Mouse (Mus musculus): ENCODE data around the gene Scrg1. TPM values are rescaled to one million over a fixed set of nuclear protein-coding genes. Genes with fewer than 3 reads are reported as not detected.
"Not testable (repeated sequence)": the region's sequence is repeated elsewhere in the genome, so short reads cannot be mapped to it uniquely, and the experiment has no call there.

Scrg1 gene
- polyA plus RNA-seq, 1 experiment from 2014 or later: 10.9 TPM

- H3K27ac ChIP-seq (ENCODE audit: low read depth, low read length): no peak overlapping the region
- ATAC-seq (ENCODE audit: low read depth): no peak
- no peaks in the 10 kb centered on the region for H3K36me3 ChIP-seq (ENCODE audit: control insufficient read depth, insufficient read depth, low read length)
- no peaks in the 10 kb centered on the region for H3K9me3 ChIP-seq (ENCODE audit: control insufficient read depth, low read length)
- WGBS: 83% methylated on average over 4 of the region's 4 CpGs
- H3K4me3 ChIP-seq (ENCODE audit: low read depth, low read length): no peak overlapping the region
- no peak overlapping the region for H3K9ac ChIP-seq (replicated peaks; ENCODE audit: low read depth, low read length)
- H3K4me1 ChIP-seq (ENCODE audit: control insufficient read depth, insufficient read depth, low read length): no peaks in the 10 kb centered on the region
- no peak overlapping the region for H3K4me2 ChIP-seq (ENCODE audit: low read depth, low read length)
- no peaks in the 10 kb centered on the region for H3K27me3 ChIP-seq (ENCODE audit: control insufficient read depth, insufficient read depth, low read length)
Observed at GRCm38 (mm10) chr8:57443289-57443688, 12.4 kb upstream of the Scrg1 start.

- H3K9me3 ChIP-seq (ENCODE audit: control insufficient read depth, low read length); H3K36me3 ChIP-seq (ENCODE audit: control insufficient read depth, insufficient read depth, low read length); H3K4me1 ChIP-seq (ENCODE audit: control insufficient read depth, insufficient read depth, low read length); H3K4me2 ChIP-seq (ENCODE audit: low read depth, low read length); H3K4me3 ChIP-seq (ENCODE audit: low read depth, low read length); ATAC-seq (ENCODE audit: low read depth); H3K27ac ChIP-seq (ENCODE audit: low read depth, low read length); H3K27me3 ChIP-seq (ENCODE audit: control insufficient read depth, insufficient read depth, low read length); H3K9ac ChIP-seq (replicated peaks; ENCODE audit: low read depth, low read length): not testable (repeated sequence)
- WGBS: 93% methylated on average over 4 of the region's 5 CpGs
Observed at GRCm38 (mm10) chr8:57445901-57446300, 9.8 kb upstream of the Scrg1 start.

- no peak overlapping the region for H3K9ac ChIP-seq (replicated peaks; ENCODE audit: low read depth, low read length)
- H3K9me3 ChIP-seq (ENCODE audit: control insufficient read depth, low read length): no peaks in the 10 kb centered on the region
- no peak overlapping the region for H3K4me2 ChIP-seq (ENCODE audit: low read depth, low read length)
- H3K27me3 ChIP-seq (ENCODE audit: control insufficient read depth, insufficient read depth, low read length): no peaks in the 10 kb centered on the region
- no peak overlapping the region for H3K27ac ChIP-seq (ENCODE audit: low read depth, low read length)
- WGBS: 77% methylated on average over 7 of the region's 7 CpGs
- no peaks in the 10 kb centered on the region for H3K4me1 ChIP-seq (ENCODE audit: control insufficient read depth, insufficient read depth, low read length)
- H3K36me3 ChIP-seq (ENCODE audit: control insufficient read depth, insufficient read depth, low read length): no peaks in the 10 kb centered on the region
- H3K4me3 ChIP-seq (ENCODE audit: low read depth, low read length): no peak overlapping the region
- no peak for ATAC-seq (ENCODE audit: low read depth)
Observed at GRCm38 (mm10) chr8:57450726-57451125, 5.0 kb upstream of the Scrg1 start.

- Histone ChIP-seq H3K9me3 (ENCODE audit: control insufficient read depth, low read length) (no peaks in the 10 kb centered on the region), H3K4me2 (ENCODE audit: low read depth, low read length) (no peak overlapping the region), H3K27me3 (ENCODE audit: control insufficient read depth, insufficient read depth, low read length) (no peaks in the 10 kb centered on the region), H3K4me3 (ENCODE audit: low read depth, low read length) (no peak overlapping the region), H3K27ac (ENCODE audit: low read depth, low read length) (no peak overlapping the region), H3K36me3 (ENCODE audit: control insufficient read depth, insufficient read depth, low read length) (no peaks in the 10 kb centered on the region), H3K4me1 (ENCODE audit: control insufficient read depth, insufficient read depth, low read length) (no peaks in the 10 kb centered on the region), H3K9ac (replicated peaks; ENCODE audit: low read depth, low read length) (no peak overlapping the region)
- no peak for ATAC-seq (ENCODE audit: low read depth)
- 96% methylated on average over 4 of the region's 4 CpGs for WGBS
Observed at GRCm38 (mm10) chr8:57451896-57452295, 3.8 kb upstream of the Scrg1 start.

GRCm38 (mm10) chr8:57453361-57453760 is 2.4 kb upstream of the Scrg1 start:
- H3K27me3 ChIP-seq (ENCODE audit: control insufficient read depth, insufficient read depth, low read length): no peaks in the 10 kb centered on the region
- 92% methylated on average over 2 of the region's 2 CpGs for WGBS
- no peak overlapping the region for H3K4me2 ChIP-seq (ENCODE audit: low read depth, low read length)
- ATAC-seq (ENCODE audit: low read depth): no peak
- no peaks in the 10 kb centered on the region for H3K4me1 ChIP-seq (ENCODE audit: control insufficient read depth, insufficient read depth, low read length)
- no peak overlapping the region for H3K27ac ChIP-seq (ENCODE audit: low read depth, low read length)
- H3K9ac ChIP-seq (replicated peaks; ENCODE audit: low read depth, low read length): no peak overlapping the region
- H3K36me3 ChIP-seq (ENCODE audit: control insufficient read depth, insufficient read depth, low read length): no peaks in the 10 kb centered on the region
- no peak overlapping the region for H3K4me3 ChIP-seq (ENCODE audit: low read depth, low read length)
- no peaks in the 10 kb centered on the region for H3K9me3 ChIP-seq (ENCODE audit: control insufficient read depth, low read length)

GRCm38 (mm10) chr8:57457152-57457551 is 1.4 kb downstream of the Scrg1 start:
- no peak overlapping the region for H3K27ac ChIP-seq (ENCODE audit: low read depth, low read length)
- H3K9ac ChIP-seq (replicated peaks; ENCODE audit: low read depth, low read length): no peak overlapping the region
- no peak for ATAC-seq (ENCODE audit: low read depth)
- H3K4me3 ChIP-seq (ENCODE audit: low read depth, low read length): no peak overlapping the region
- no peaks in the 10 kb centered on the region for H3K4me1 ChIP-seq (ENCODE audit: control insufficient read depth, insufficient read depth, low read length)
- no peak overlapping the region for H3K4me2 ChIP-seq (ENCODE audit: low read depth, low read length)
- H3K9me3 ChIP-seq (ENCODE audit: control insufficient read depth, low read length): no peaks in the 10 kb centered on the region
- H3K36me3 ChIP-seq (ENCODE audit: control insufficient read depth, insufficient read depth, low read length): no peaks in the 10 kb centered on the region
- 87% methylated on average over 6 of the region's 6 CpGs for WGBS
- H3K27me3 ChIP-seq (ENCODE audit: control insufficient read depth, insufficient read depth, low read length): no peaks in the 10 kb centered on the region

GRCm38 (mm10) chr8:57457942-57458341 is 2.2 kb downstream of the Scrg1 start:
- no peak overlapping the region for H3K4me2 ChIP-seq (ENCODE audit: low read depth, low read length)
- H3K9ac ChIP-seq (replicated peaks; ENCODE audit: low read depth, low read length): no peak overlapping the region
- WGBS: 76% methylated on average over 3 of the region's 3 CpGs
- no peaks in the 10 kb centered on the region for H3K4me1 ChIP-seq (ENCODE audit: control insufficient read depth, insufficient read depth, low read length)
- no peak overlapping the region for H3K27ac ChIP-seq (ENCODE audit: low read depth, low read length)
- H3K4me3 ChIP-seq (ENCODE audit: low read depth, low read length): no peak overlapping the region
- no peaks in the 10 kb centered on the region for H3K36me3 ChIP-seq (ENCODE audit: control insufficient read depth, insufficient read depth, low read length)
- no peak for ATAC-seq (ENCODE audit: low read depth)
- no peaks in the 10 kb centered on the region for H3K9me3 ChIP-seq (ENCODE audit: control insufficient read depth, low read length)
- H3K27me3 ChIP-seq (ENCODE audit: control insufficient read depth, insufficient read depth, low read length): no peaks in the 10 kb centered on the region

- no peak overlapping the region for H3K4me2 ChIP-seq (ENCODE audit: low read depth, low read length)
Observed at GRCm38 (mm10) chr8:57462839-57463238, 7.1 kb downstream of the Scrg1 start.

GRCm38 (mm10) chr8:57463757-57464156 is 8.0 kb downstream of the Scrg1 start:
- Histone ChIP-seq H3K27me3 (ENCODE audit: control insufficient read depth, insufficient read depth, low read length) (no peaks in the 10 kb centered on the region), H3K27ac (ENCODE audit: low read depth, low read length) (no peak overlapping the region), H3K36me3 (ENCODE audit: control insufficient read depth, insufficient read depth, low read length) (no peaks in the 10 kb centered on the region), H3K9me3 (ENCODE audit: control insufficient read depth, low read length) (no peaks in the 10 kb centered on the region), H3K4me1 (ENCODE audit: control insufficient read depth, insufficient read depth, low read length) (no peaks in the 10 kb centered on the region), H3K4me2 (ENCODE audit: low read depth, low read length) (no peak overlapping the region), H3K4me3 (ENCODE audit: low read depth, low read length) (no peak overlapping the region), H3K9ac (replicated peaks; ENCODE audit: low read depth, low read length) (no peak overlapping the region)
- ATAC-seq (ENCODE audit: low read depth): no peak
- WGBS: 89% methylated on average over 3 of the region's 3 CpGs

More at GRCm38 (mm10) chr8:57462839-57463238, 7.1 kb downstream of the Scrg1 start:
- no peak overlapping the region for H3K9ac ChIP-seq (replicated peaks; ENCODE audit: low read depth, low read length)
- H3K36me3 ChIP-seq (ENCODE audit: control insufficient read depth, insufficient read depth, low read length): no peaks in the 10 kb centered on the region
- 53% methylated on average over 1 of the region's 1 CpGs for WGBS
- ATAC-seq (ENCODE audit: low read depth): no peak
- no peaks in the 10 kb centered on the region for H3K27me3 ChIP-seq (ENCODE audit: control insufficient read depth, insufficient read depth, low read length)
- no peaks in the 10 kb centered on the region for H3K4me1 ChIP-seq (ENCODE audit: control insufficient read depth, insufficient read depth, low read length)
- no peaks in the 10 kb centered on the region for H3K9me3 ChIP-seq (ENCODE audit: control insufficient read depth, low read length)
- no peak overlapping the region for H3K27ac ChIP-seq (ENCODE audit: low read depth, low read length)
- no peak overlapping the region for H3K4me3 ChIP-seq (ENCODE audit: low read depth, low read length)

GRCm38 (mm10) chr8:57468624-57469023 is 12.9 kb downstream of the Scrg1 start:
- 75% methylated on average over 5 of the region's 5 CpGs for WGBS
- H3K4me3 ChIP-seq (ENCODE audit: low read depth, low read length): no peak overlapping the region
- no peaks in the 10 kb centered on the region for H3K36me3 ChIP-seq (ENCODE audit: control insufficient read depth, insufficient read depth, low read length)
- H3K4me1 ChIP-seq (ENCODE audit: control insufficient read depth, insufficient read depth, low read length): no peaks in the 10 kb centered on the region
- H3K27me3 ChIP-seq (ENCODE audit: control insufficient read depth, insufficient read depth, low read length): no peaks in the 10 kb centered on the region
- H3K4me2 ChIP-seq (ENCODE audit: low read depth, low read length): no peak overlapping the region
- H3K9ac ChIP-seq (replicated peaks; ENCODE audit: low read depth, low read length): no peak overlapping the region
- no peaks in the 10 kb centered on the region for H3K9me3 ChIP-seq (ENCODE audit: control insufficient read depth, low read length)
- no peak overlapping the region for H3K27ac ChIP-seq (ENCODE audit: low read depth, low read length)
- no peak for ATAC-seq (ENCODE audit: low read depth)
